Mouse (Mus musculus): ENCODE data around the gene Gdpd5.

Gdpd5 gene

GRCm38 (mm10) chr7:99381214-99382087 is at the start of gene Gdpd5:
Gdpd5 (plus strand) TSS chr7:99381414.
- peak; percentile 99 for DNase-seq

- DNase-seq, result peak; percentile 81 to 85
Measured at GRCm38 (mm10) chr7:99332774-99333480, 48.3 kb upstream of the Gdpd5 start.

- no peak for DNase-seq
Measured at GRCm38 (mm10) chr7:99340736-99341135, 40.5 kb upstream of the Gdpd5 start.

GRCm38 (mm10) chr7:99343577-99343976 is 37.6 kb upstream of the Gdpd5 start:
- no peak for DNase-seq

- no peak for DNase-seq
Measured at GRCm38 (mm10) chr7:99347268-99347667, 33.9 kb upstream of the Gdpd5 start.

- no peak for DNase-seq
Measured at GRCm38 (mm10) chr7:99348883-99349282, 32.3 kb upstream of the Gdpd5 start.

- no peak for DNase-seq
Measured at GRCm38 (mm10) chr7:99349782-99350720, 31.2 kb upstream of the Gdpd5 start.

GRCm38 (mm10) chr7:99351104-99351801 is 30.0 kb upstream of the Gdpd5 start:
- DNase-seq, result peak in 1 of 2 experiments; percentile 39

GRCm38 (mm10) chr7:99351802-99352517 is 29.3 kb upstream of the Gdpd5 start:
- peak; percentile 37 to 47 for DNase-seq

- DNase-seq, result peak; percentile 91 to 94
Measured at GRCm38 (mm10) chr7:99352526-99353400, 28.5 kb upstream of the Gdpd5 start, which contains the start of gene Serpinh1. Serpinh1 (minus strand) TSS chr7:99353239.

GRCm38 (mm10) chr7:99355731-99356131 is 25.5 kb upstream of the Gdpd5 start:
- DNase-seq, result peak; percentile 89 to 91

- peak; percentile 69 to 78 for DNase-seq
Measured at GRCm38 (mm10) chr7:99356244-99356930, 24.8 kb upstream of the Gdpd5 start.

- DNase-seq, result peak; percentile 51 to 62
Measured at GRCm38 (mm10) chr7:99357201-99357600, 24.0 kb upstream of the Gdpd5 start.

GRCm38 (mm10) chr7:99358371-99358770 is 22.8 kb upstream of the Gdpd5 start:
- no peak for DNase-seq

- peak; percentile 83 to 85 for DNase-seq
Measured at GRCm38 (mm10) chr7:99360021-99360802, 21.0 kb upstream of the Gdpd5 start.

- no peak for DNase-seq
Measured at GRCm38 (mm10) chr7:99360803-99361414, 20.3 kb upstream of the Gdpd5 start.

GRCm38 (mm10) chr7:99362137-99362536 is 19.1 kb upstream of the Gdpd5 start:
- no peak for DNase-seq

- DNase-seq, result peak; percentile 70 to 80
Measured at GRCm38 (mm10) chr7:99365069-99365468, 16.1 kb upstream of the Gdpd5 start.

Data from lung, adult 18-20 months (tissue).